Mouse (Mus musculus) stomach, embryonic 16.5 days (tissue): ENCODE data around the gene Glb1l2. TPM values are rescaled to one million over a fixed set of nuclear protein-coding genes. Genes with fewer than 3 reads are reported as not detected.

Source experiments
- ATAC-seq: fragments of 200-750 bp; cut with Nextera tagmentation; 2 replicates; pipeline ENCODE4 v1.8.0; 2017; ENCODE audit warnings: moderate number of reproducible peaks, moderate TSS enrichment; ENCODE audit not compliant: insufficient read depth, low FRiP score
- H3K27ac ChIP-seq: fragments of 300-500 bp; sonication (generic); 2 replicates; pipeline ENCODE4 v1.5.1; 2014; ENCODE audit warnings: low read length
- H3K27me3 ChIP-seq: fragments of 300-500 bp; sonication (generic); 2 replicates; pipeline ENCODE4 v1.6.1; 2014; ENCODE audit warnings: low read length, control low read depth, mixed read lengths; ENCODE audit not compliant: control insufficient read depth, insufficient read depth
- H3K36me3 ChIP-seq: fragments of 300-500 bp; sonication (generic); 2 replicates; pipeline ENCODE4 v1.6.1; 2014; ENCODE audit warnings: low read length; ENCODE audit not compliant: control insufficient read depth, insufficient read depth
- H3K4me1 ChIP-seq: fragments of 300-500 bp; sonication (generic); 2 replicates; pipeline ENCODE4 v1.6.1; 2014; ENCODE audit warnings: low read length, control low read depth, mixed read lengths; ENCODE audit not compliant: control insufficient read depth, insufficient read depth
- H3K4me2 ChIP-seq: fragments of 300-500 bp; sonication (generic); 2 replicates; pipeline ENCODE4 v1.6.1; 2014; ENCODE audit warnings: low read depth, low read length, mixed read lengths
- H3K4me3 ChIP-seq: fragments of 300-500 bp; sonication (generic); replicated peaks from 2 replicates; pipeline ENCODE4 v1.5.1; 2014; ENCODE audit warnings: mild to moderate bottlenecking, low read length
- H3K9ac ChIP-seq: fragments of 300-500 bp; sonication (generic); 2 replicates; pipeline ENCODE4 v1.6.1; 2014; ENCODE audit warnings: low read length
- H3K9me3 ChIP-seq: fragments of 300-500 bp; sonication (generic); replicated peaks from 2 replicates; pipeline ENCODE4 v1.6.1; 2016; ENCODE audit warnings: low read length, control low read depth; ENCODE audit not compliant: control insufficient read depth
- WGBS: fragments of 180-500 bp; shearing (Covaris S2); extraction: QIAGEN DNeasy Blood & Tissue Kit; methylation state at CpG from one replicate; pipeline ENCODE4 v1.1.7; 2014; 5-methylcytosine and 5-hydroxymethylcytosine counted together
- polyA plus RNA-seq: library from polyadenylated mRNA; unstranded; fragments of >200 nt; fragmentation: Nextera tagmentation; extraction: Ambion mirVana; gene quantifications from 2 replicates; pipeline ENCODE4 v1.2.1, GENCODE M21; 2015

Glb1l2 gene
- 6.0 and 7.7 TPM in 2 replicates for polyA plus RNA-seq

DNA sequence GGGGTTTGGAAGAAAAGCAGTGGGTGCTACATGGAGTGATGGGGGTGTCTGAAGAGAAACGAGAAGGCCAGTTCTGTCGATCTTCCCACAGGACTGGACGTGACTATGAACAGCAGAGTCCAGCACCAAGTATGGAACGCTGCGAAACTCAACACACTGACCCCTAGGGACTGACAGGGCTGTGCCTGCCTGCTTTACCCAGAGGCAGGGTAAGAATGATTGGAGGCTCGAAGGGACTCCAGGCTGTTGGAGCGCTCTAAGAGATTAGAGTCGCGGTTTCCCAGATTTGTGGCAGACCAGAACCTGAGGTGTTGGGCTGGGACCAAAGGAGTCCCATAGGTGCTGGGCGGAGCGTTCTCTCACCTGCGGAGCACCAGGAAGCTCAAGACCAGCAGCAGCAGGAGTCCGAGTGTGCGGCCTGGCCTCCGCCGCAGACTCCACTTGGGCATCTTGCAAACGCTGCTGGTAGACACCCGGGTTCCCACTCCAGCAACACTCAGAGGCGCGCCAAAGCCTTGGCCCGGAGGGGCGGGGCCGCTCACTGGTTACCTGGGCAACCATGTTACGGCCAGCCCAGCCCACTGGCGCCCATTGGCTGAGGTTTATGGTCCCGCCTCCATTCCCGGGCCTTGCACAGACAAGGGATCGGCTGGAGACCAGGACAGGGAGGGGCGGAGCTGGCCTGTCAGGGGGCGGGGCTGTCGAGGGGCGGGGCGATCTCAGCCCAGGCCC lies at the start of gene Glb1l2:
Glb1l2 (minus strand) TSS at position 534 of the 732 bp plus-strand sequence.
- Histone ChIP-seq H3K4me2 (peak within 1 kb of the TSS; percentile 79), H3K4me1 (no peaks in the 10 kb centered on the region), H3K27ac (peak within 1 kb of the TSS; percentile 69), H3K9me3 (no peaks in the 10 kb centered on the region), H3K27me3 (no peaks in the 10 kb centered on the region), H3K9ac (peak within 1 kb of the TSS; percentile 63), H3K4me3 (peak within 1 kb of the TSS; percentile 54), H3K36me3 (no peaks in the 10 kb centered on the region)
- WGBS, result under 1% methylated on average over 33 of the region's 33 CpGs
- peak; percentile 100 for ATAC-seq

DNA sequence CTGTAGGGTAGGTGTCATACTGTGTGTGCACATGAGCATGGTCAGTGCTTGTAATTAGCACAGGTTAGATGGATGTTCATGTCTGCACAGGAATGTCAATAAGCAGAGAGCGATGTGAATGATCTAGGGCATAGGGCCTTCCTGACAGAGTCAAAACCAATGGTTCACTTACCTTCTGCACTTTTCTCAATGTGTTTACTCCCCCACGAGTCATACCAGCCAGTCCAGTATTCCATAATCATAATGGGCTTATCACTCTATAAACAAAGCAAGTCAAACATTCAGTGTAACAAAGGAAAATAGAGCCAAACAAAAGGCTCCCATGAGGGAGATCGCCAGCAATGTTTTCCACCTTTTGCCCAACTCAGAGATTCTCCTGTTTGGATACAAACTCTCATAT lies 24.8 kb upstream of the Glb1l2 start:
- Histone ChIP-seq H3K9ac (no peak overlapping the region), H3K27me3 (no peaks in the 10 kb centered on the region)
- ATAC-seq, result peak; percentile 86

DNA sequence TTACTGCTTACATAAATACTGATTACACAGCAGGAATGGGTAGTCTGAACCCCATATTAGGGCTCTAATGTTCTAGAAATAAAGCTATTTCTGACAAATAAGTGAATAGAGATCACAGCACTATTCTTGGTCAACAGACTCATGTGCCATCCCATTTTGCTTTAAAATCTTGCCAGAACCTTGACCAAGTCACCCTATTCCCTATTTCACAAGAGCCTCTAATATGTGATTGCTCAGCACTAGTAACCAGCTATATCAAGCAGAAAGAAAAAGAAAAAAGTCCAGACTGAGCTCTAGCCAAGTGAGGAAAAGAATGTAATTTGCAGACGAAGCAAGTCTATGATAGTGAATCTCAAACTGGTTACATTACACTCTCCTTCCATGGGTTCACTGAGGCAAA lies 13.7 kb upstream of the Glb1l2 start:
- Histone ChIP-seq H3K9me3 (no peaks in the 10 kb centered on the region), H3K4me1 (no peaks in the 10 kb centered on the region), H3K27ac (no peak overlapping the region), H3K4me3 (no peak overlapping the region), H3K4me2 (no peak overlapping the region), H3K9ac (no peak overlapping the region), H3K27me3 (no peaks in the 10 kb centered on the region), H3K36me3 (no peaks in the 10 kb centered on the region)
- ATAC-seq, result no peak
- 69% methylated on average over 1 of the region's 1 CpGs for WGBS

More for the DNA sequence above, 24.8 kb upstream of the Glb1l2 start:
- Histone ChIP-seq H3K4me3 (no peak overlapping the region), H3K4me1 (no peaks in the 10 kb centered on the region), H3K9me3 (no peaks in the 10 kb centered on the region), H3K4me2 (no peak overlapping the region), H3K36me3 (no peaks in the 10 kb centered on the region), H3K27ac (peak overlapping the region; percentile 62)
- 45% methylated on average over 3 of the region's 3 CpGs for WGBS

GRCm38 (mm10) chr9:26808735-26809134 lies 2.5 kb upstream of the Glb1l2 start:
- H3K36me3 ChIP-seq, result no peaks in the 10 kb centered on the region
- no peak overlapping the region for H3K9ac ChIP-seq
- no peak overlapping the region for H3K4me3 ChIP-seq
- no peaks in the 10 kb centered on the region for H3K9me3 ChIP-seq
- H3K27ac ChIP-seq, result no peak overlapping the region
- H3K4me2 ChIP-seq, result no peak overlapping the region
- no peak for ATAC-seq
- no peaks in the 10 kb centered on the region for H3K27me3 ChIP-seq
- H3K4me1 ChIP-seq, result no peaks in the 10 kb centered on the region
- 73% methylated on average over 2 of the region's 2 CpGs for WGBS

DNA sequence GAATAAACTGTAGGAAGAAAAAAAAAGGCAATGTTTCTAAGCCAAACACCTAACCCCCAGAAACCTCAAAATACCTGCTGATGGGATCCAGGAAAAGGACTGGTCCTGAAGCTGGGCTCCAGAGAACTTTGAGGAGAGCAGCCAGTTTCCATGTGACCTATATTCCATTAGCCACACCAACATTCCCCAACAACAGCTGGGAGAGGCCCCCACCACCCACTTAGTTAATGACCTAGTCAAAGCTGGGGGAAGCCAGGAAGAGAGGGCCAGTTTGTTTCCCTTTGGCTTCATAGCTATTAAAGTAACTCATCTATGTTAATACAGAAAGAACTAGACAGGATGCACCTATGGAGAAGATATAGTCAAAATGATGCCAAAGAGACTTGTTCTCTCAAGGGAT lies 1.9 kb downstream of the Glb1l2 start:
- Histone ChIP-seq H3K4me1 (no peaks in the 10 kb centered on the region), H3K27ac (no peak overlapping the region), H3K9ac (no peak overlapping the region), H3K4me2 (no peak overlapping the region), H3K4me3 (no peak overlapping the region), H3K27me3 (no peaks in the 10 kb centered on the region), H3K36me3 (no peaks in the 10 kb centered on the region), H3K9me3 (no peaks in the 10 kb centered on the region)
- ATAC-seq, result no peak

DNA sequence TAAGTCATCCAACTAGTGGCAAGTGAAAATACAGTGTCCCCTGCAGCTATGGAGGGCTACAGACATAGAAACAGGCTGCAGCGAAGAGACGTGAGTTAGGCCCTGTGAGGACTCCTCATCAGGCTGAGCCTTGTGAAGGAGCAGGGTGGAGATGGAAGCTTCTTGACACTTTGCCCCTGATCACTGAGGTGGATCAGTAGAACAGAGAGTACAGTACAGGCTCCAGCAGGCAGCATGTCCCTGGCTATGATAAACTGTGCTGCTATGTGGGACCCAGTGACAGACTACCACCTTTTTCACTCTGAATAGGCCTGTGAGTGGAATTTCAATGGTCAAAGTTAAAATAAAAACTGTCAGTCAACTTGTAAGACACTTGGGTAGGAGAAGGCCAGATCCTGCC lies 5.9 kb downstream of the Glb1l2 start:
- H3K27ac ChIP-seq, result no peak overlapping the region
- 97% methylated on average over 2 of the region's 2 CpGs for WGBS
- ATAC-seq, result no peak

DNA sequence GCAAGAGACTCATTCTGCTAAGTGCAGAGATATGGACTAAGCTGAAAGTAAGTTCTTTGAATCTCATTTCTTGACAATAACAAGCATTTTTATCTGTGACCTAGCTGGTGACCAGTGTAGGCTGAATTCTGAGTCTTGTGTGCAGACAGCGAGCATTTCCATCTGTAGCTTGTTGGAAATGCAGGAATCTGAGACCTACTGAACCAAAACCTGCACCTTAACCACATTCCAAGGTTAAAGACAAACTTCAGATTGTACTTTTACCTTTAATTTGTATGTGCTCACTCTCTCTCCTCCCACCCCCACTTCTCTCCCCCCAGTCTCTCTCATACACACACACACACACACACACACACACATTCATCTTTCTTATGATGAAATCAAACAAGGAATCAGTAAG lies 7.5 kb downstream of the Glb1l2 start:
- H3K4me1 ChIP-seq, result no peaks in the 10 kb centered on the region
- H3K27ac ChIP-seq, result no peak overlapping the region
- no peaks in the 10 kb centered on the region for H3K9me3 ChIP-seq
- H3K4me2 ChIP-seq, result no peak overlapping the region
- 62% methylated on average over 1 of the region's 1 CpGs for WGBS
- no peaks in the 10 kb centered on the region for H3K27me3 ChIP-seq
- H3K9ac ChIP-seq, result no peak overlapping the region
- no peaks in the 10 kb centered on the region for H3K36me3 ChIP-seq
- no peak overlapping the region for H3K4me3 ChIP-seq
- no peak for ATAC-seq

More for the DNA sequence above, 5.9 kb downstream of the Glb1l2 start:
- Histone ChIP-seq H3K4me3 (no peak overlapping the region), H3K4me1 (no peaks in the 10 kb centered on the region), H3K9ac (no peak overlapping the region), H3K36me3 (no peaks in the 10 kb centered on the region), H3K9me3 (no peaks in the 10 kb centered on the region), H3K27me3 (no peaks in the 10 kb centered on the region), H3K4me2 (no peak overlapping the region)

GRCm38 (mm10) chr9:26798205-26798604 lies 8.1 kb downstream of the Glb1l2 start:
- 81% methylated on average over 3 of the region's 3 CpGs for WGBS
- Histone ChIP-seq H3K36me3 (no peaks in the 10 kb centered on the region), H3K4me2 (no peak overlapping the region), H3K4me3 (no peak overlapping the region), H3K4me1 (no peaks in the 10 kb centered on the region), H3K27me3 (no peaks in the 10 kb centered on the region), H3K9me3 (no peaks in the 10 kb centered on the region), H3K9ac (no peak overlapping the region), H3K27ac (no peak overlapping the region)
- no peak for ATAC-seq

- Histone ChIP-seq H3K4me1 (no peaks in the 10 kb centered on the region), H3K4me3 (no peak overlapping the region), H3K9me3 (no peaks in the 10 kb centered on the region), H3K9ac (no peak overlapping the region), H3K36me3 (no peaks in the 10 kb centered on the region), H3K4me2 (no peak overlapping the region), H3K27me3 (no peaks in the 10 kb centered on the region), H3K27ac (no peak overlapping the region)
- ATAC-seq, result 0 out of 2 replicates have a peak, but pooled peaks have one; percentile 33
- 58% methylated on average over 3 of the region's 3 CpGs for WGBS
Measured at GRCm38 (mm10) chr9:26792829-26793228, 13.4 kb downstream of the Glb1l2 start.
